Mouse (Mus musculus) liver, adult (tissue): ENCODE results near the gene Uxt.

Experiments
- GATA4 ChIP-seq: IDR thresholded peaks from 2 replicates; pipeline ENCODE4 v1.6.1; 2014; ENCODE audit warnings: mild to moderate bottlenecking, low read length; ENCODE audit not compliant: insufficient replicate concordance

Uxt gene

GRCm38 (mm10) chrX:20961477-20962378 lies at the start of gene Uxt:
Gene Uxt, minus strand, starts transcription at chrX:20962017.
- peak; percentile 14; the same call in 1 of the 2 replicates for TF ChIP-seq GATA4

GRCm38 (mm10) chrX:20980901-20981300 lies 19.1 kb upstream of the Uxt start:
- TF ChIP-seq GATA4 = no peak

GRCm38 (mm10) chrX:20950191-20950880 lies 11.5 kb downstream of the Uxt start, which contains the start of gene Elk1:
Gene Elk1, minus strand, starts transcription at chrX:20950608.
- TF ChIP-seq GATA4 = no peak

GRCm38 (mm10) chrX:20946055-20946454 lies 15.8 kb downstream of the Uxt start:
- TF ChIP-seq GATA4 = no peak

- TF ChIP-seq GATA4 = no peak
These were observed 29.9 kb downstream of the Uxt start for GRCm38 (mm10) chrX:20931963-20932362.

GRCm38 (mm10) chrX:20931364-20931763 lies 30.5 kb downstream of the Uxt start, which contains the start of gene Cfp:
Gene Cfp, minus strand, starts transcription at chrX:20931555.
- no peak for TF ChIP-seq GATA4

GRCm38 (mm10) chrX:20929859-20930258 lies 32.0 kb downstream of the Uxt start:
- no peak for TF ChIP-seq GATA4

- TF ChIP-seq GATA4 = no peak
These were observed 36.8 kb downstream of the Uxt start for GRCm38 (mm10) chrX:20924976-20925375.

GRCm38 (mm10) chrX:20923506-20923905 lies 38.3 kb downstream of the Uxt start:
- TF ChIP-seq GATA4 = no peak

GRCm38 (mm10) chrX:20921366-20921765 lies 40.5 kb downstream of the Uxt start:
- TF ChIP-seq GATA4 = no peak

GRCm38 (mm10) chrX:20920844-20921364 lies 40.9 kb downstream of the Uxt start, which contains the start of gene Syn1:
Gene Syn1, minus strand, starts transcription at chrX:20921004.
- TF ChIP-seq GATA4 = no peak

GRCm38 (mm10) chrX:20920249-20920843 lies 41.5 kb downstream of the Uxt start:
- no peak for TF ChIP-seq GATA4

- TF ChIP-seq GATA4 = no peak
These were observed 46.7 kb downstream of the Uxt start for GRCm38 (mm10) chrX:20915075-20915474.

- no peak for TF ChIP-seq GATA4
These were observed 48.1 kb downstream of the Uxt start for GRCm38 (mm10) chrX:20913726-20914125.

- TF ChIP-seq GATA4 = no peak
These were observed 51.7 kb downstream of the Uxt start for GRCm38 (mm10) chrX:20910074-20910473.
